Comparison of ENCODE assay signal across 15 mouse cellular contexts in genomic region chr12:101831221-101831620, GRCm38 (mm10). TPM values are rescaled to one million over a fixed set of nuclear protein-coding genes. Genes with fewer than 3 reads are reported as not detected.
A peak's percentile ranks its signal among the peaks of the same experiment; 100 is the strongest.
DNase-seq lines count a peak whose midpoint lies in the region; ATAC-seq and TF ChIP-seq lines count a peak whose summit lies in the region.
"Had no signal": no experiment of that assay in that cellular context is flagged by ENCODE, and none has a peak within 500 bp of the region (broad histone marks: within the 10 kb centered on the region; RNA-seq: fewer than 3 reads in every experiment).

No protein-coding gene starts in this region.

- no peak for TF ChIP-seq POLR2A in testis, adult 2 months (IDR thresholded peaks at IDR 0.05; ENCODE audit: control insufficient read depth, low read depth, low read length)

- H3K27ac ChIP-seq in heart, embryonic 14.5 days (replicated peaks in 1 of 2; ENCODE audit: control insufficient read depth in 1 of 2, insufficient read depth in 1 of 2, low read depth in 2 of 2, low read length in 2 of 2) = peak overlapping the region; percentile 5 to 21; a peak in 1 of 4 replicates
- H3K27ac ChIP-seq in testis, adult 2 months (ENCODE audit: control insufficient read depth, insufficient read depth, low read depth, low read length) = peak overlapping the region; percentile 56
- peak overlapping the region; percentile 36; the same call in 1 of the 2 replicates for H3K27ac ChIP-seq in stomach, postnatal 0 days (replicated peaks)

- peak; percentile 22; the same call in 1 of the 2 replicates for ATAC-seq in heart, embryonic 14.5 days (ENCODE audit: insufficient number of reproducible peaks, insufficient read depth, low FRiP score, low read depth)
- ATAC-seq in stomach, postnatal 0 days (ENCODE audit: low FRiP score, low TSS enrichment) = peak; percentile 24; the same call in 1 of the 2 replicates

- H3K4me3 ChIP-seq in heart, embryonic 14.5 days (ENCODE audit: control insufficient read depth in 1 of 2, insufficient read depth in 1 of 2, low read depth in 1 of 2, low read length in 2 of 2) = no peak overlapping the region
- H3K4me3 ChIP-seq in testis, adult 2 months (ENCODE audit: control insufficient read depth, low read depth, low read length) = no peak overlapping the region
- H3K4me3 ChIP-seq in stomach, postnatal 0 days (ENCODE audit: low read depth, low read length) = no peak overlapping the region
- H3K4me3 ChIP-seq: erythroblast, embryonic 14.5 days had no signal

- no peak overlapping the region for H3K4me2 ChIP-seq in heart, embryonic 14.5 days (ENCODE audit: low read length)
- H3K4me2 ChIP-seq in stomach, postnatal 0 days (replicated peaks; ENCODE audit: low read depth) = no peak overlapping the region

- no peak overlapping the region for H3K9ac ChIP-seq in heart, embryonic 14.5 days (ENCODE audit: low read length)
- H3K9ac ChIP-seq in stomach, postnatal 0 days (ENCODE audit: low read length) = no peak overlapping the region

- TF ChIP-seq CTCF in testis, adult 2 months (IDR thresholded peaks at IDR 0.05; ENCODE audit: control insufficient read depth, insufficient read depth, insufficient replicate concordance, low read depth, low read length) = no peak
- TF ChIP-seq CTCF in stomach, postnatal 0 days (IDR thresholded peaks at IDR 0.05; ENCODE audit: low read depth) = no peak

- H3K27me3 ChIP-seq in heart, embryonic 14.5 days (ENCODE audit: control insufficient read depth, insufficient read depth, low read length) = no peaks in the 10 kb centered on the region
- H3K27me3 ChIP-seq in testis, adult 2 months (ENCODE audit: control insufficient read depth, insufficient read depth, low read length) = no peaks in the 10 kb centered on the region
- H3K27me3 ChIP-seq in stomach, postnatal 0 days (ENCODE audit: control insufficient read depth, insufficient read depth, low read length) = no peaks in the 10 kb centered on the region
- H3K27me3 ChIP-seq: CH12.LX had no signal

- 63% methylated on average over 4 of the region's 4 CpGs for WGBS in heart, embryonic 14.5 days
- WGBS in stomach, postnatal 0 days = 50% methylated on average over 4 of the region's 4 CpGs

- no peak for DNase-seq in heart, postnatal 25 days (ENCODE audit: low spot score)
- DNase-seq in kidney, postnatal 4 days = peak; percentile 21 to 36
- DNase-seq in kidney, postnatal 25 days = no peak
- no peak for DNase-seq in testis, postnatal 14 days (ENCODE audit: low spot score)
- no peak for DNase-seq in stomach, postnatal 0 days (ENCODE audit: low spot score)
- DNase-seq in natural killer cell, adult 2 months (ENCODE audit: low spot score in 2 of 2) = no peak
- DNase-seq: adrenal gland, postnatal 10 days; layer of hippocampus, adult 9-11 months; lung, adult 18-20 months; midbrain, embryonic 14.5 days; thymus, adult 18-20 months had no signal

- intact Hi-C loops in heart, postnatal 25 days (cut with DNase I) = no loop called here

- no peaks in the 10 kb centered on the region for H3K9me3 ChIP-seq in heart, embryonic 14.5 days (ENCODE audit: control insufficient read depth, low read length)
- H3K9me3 ChIP-seq in stomach, postnatal 0 days (ENCODE audit: control insufficient read depth, low read length) = no peaks in the 10 kb centered on the region

- H3K36me3 ChIP-seq in heart, embryonic 14.5 days (ENCODE audit: control insufficient read depth, insufficient read depth, low read length) = peaks cover 21% of the 10 kb centered on the region
- H3K36me3 ChIP-seq in testis, adult 2 months (ENCODE audit: control insufficient read depth, insufficient read depth, low read length) = no peaks in the 10 kb centered on the region
- H3K36me3 ChIP-seq in stomach, postnatal 0 days (ENCODE audit: control insufficient read depth, insufficient read depth, low read length) = 0 out of 2 replicates have a peak, but pooled peaks cover 3% of the 10 kb centered on the region

- no peak for TF ChIP-seq EP300 in stomach, postnatal 0 days (optimal IDR thresholded peaks at IDR 0.05)

- peaks cover 0 to 2% of the 10 kb centered on the region in 2 experiments; a peak in 2 of 4 replicates for H3K4me1 ChIP-seq in heart, embryonic 14.5 days (ENCODE audit: control insufficient read depth in 2 of 2, insufficient read depth in 2 of 2, low read length in 2 of 2)
- no peaks in the 10 kb centered on the region; the same call in 1 of the 2 replicates for H3K4me1 ChIP-seq in testis, adult 2 months (ENCODE audit: control insufficient read depth, insufficient read depth, low read length)
- H3K4me1 ChIP-seq in stomach, postnatal 0 days (replicated peaks; ENCODE audit: control insufficient read depth, insufficient read depth) = no peaks in the 10 kb centered on the region

RNA-seq across cellular contexts. Expression of gene Fbln5, which starts 12.4 kb away (rescaled TPM):
- polyA plus RNA-seq in heart, embryonic 14.5 days (2014; fragmentation: Nextera tagmentation; extraction: Ambion mirVana) = 108 and 152 TPM in 2 replicates
- total RNA-seq in heart, postnatal 25 days (2021) = 10 to 100 TPM; 26.2 to 28.3 TPM
- polyA plus RNA-seq in testis, adult 2 months (2012; rRNA removed) = 7.9 and 8.8 TPM in 2 replicates
- 50.7 and 70.9 TPM in 2 replicates for polyA plus RNA-seq in stomach, postnatal 0 days (2015; fragmentation: Nextera tagmentation; extraction: Ambion mirVana)
- polyA plus RNA-seq: erythroblast, embryonic 14.5 days had no signal

Comparison
In these comparisons a context has a peak if more than half of its experiments do, and no peak if none do; other contexts are left out.
1. DNase-seq: peak in kidney, postnatal 4 days (2 of 2); none in heart, postnatal 25 days (single experiment), kidney, postnatal 25 days (0 of 2), testis, postnatal 14 days (single experiment), stomach, postnatal 0 days (single experiment) and natural killer cell, adult 2 months (0 of 2).
2. Peak in every context shown above with its lines, with median percentiles within 50 percentile points of each other: H3K27ac ChIP-seq.